Mouse (Mus musculus) embryonic facial prominence, embryonic 11.5 days (tissue): ENCODE measurements at regions not wholly inside any gene's neighbourhood (a gene's known extent, or its start where the extent isn't known, plus 50 kb on each side); places are given as distances from the start of the nearest gene placed in this dataset.
A peak's percentile ranks its signal among the peaks of the same experiment; 100 is the strongest.
"Not testable (repeated sequence)": the region's sequence is repeated elsewhere in the genome, so short reads cannot be mapped to it uniquely, and the experiment has no call there.

Experiments
- ATAC-seq: fragments of 200-750 bp; cut with Nextera tagmentation; replicated peaks from 2 replicates; pipeline ENCODE4 v1.8.0; 2017; ENCODE audit warnings: low read depth; ENCODE audit not compliant: insufficient number of reproducible peaks, low FRiP score, low TSS enrichment
- DNase-seq: peaks from one replicate; pipeline ENCODE4 v3.0.0-alpha.2; 2015; ENCODE audit warnings: low spot score
- H3K27ac ChIP-seq: fragments of 300-500 bp; sonication (generic); replicated peaks from 2 replicates; pipeline ENCODE4 v1.5.1; 2014; ENCODE audit warnings: mild to moderate bottlenecking, low read depth, low read length, control low read depth
- H3K27me3 ChIP-seq: fragments of 300-500 bp; sonication (generic); 2 replicates; pipeline ENCODE4 v1.6.1; 2014; ENCODE audit warnings: mild to moderate bottlenecking, low read length, moderate library complexity, mixed read lengths; ENCODE audit not compliant: control insufficient read depth, insufficient read depth
- H3K36me3 ChIP-seq: fragments of 300-500 bp; sonication (generic); replicated peaks from 2 replicates; pipeline ENCODE4 v1.6.1; 2014; ENCODE audit warnings: low read depth, mild to moderate bottlenecking, low read length, moderate library complexity, mixed read lengths; ENCODE audit not compliant: control insufficient read depth, insufficient read depth
- H3K4me1 ChIP-seq: fragments of 300-500 bp; sonication (generic); 2 replicates; pipeline ENCODE4 v1.6.1; 2014; ENCODE audit warnings: low read length, mixed read lengths; ENCODE audit not compliant: control insufficient read depth, insufficient read depth
- H3K4me2 ChIP-seq: fragments of 300-500 bp; sonication (generic); 2 replicates; pipeline ENCODE4 v1.6.1; 2014; ENCODE audit warnings: low read depth, mild to moderate bottlenecking, control low read depth, low read length, moderate library complexity
- H3K4me3 ChIP-seq: fragments of 300-500 bp; sonication (generic); 2 replicates; pipeline ENCODE4 v1.5.1; 2014; ENCODE audit warnings: low read depth, low read length, control low read depth
- H3K9ac ChIP-seq: fragments of 300-500 bp; sonication (generic); replicated peaks from 2 replicates; pipeline ENCODE4 v1.6.1; 2014; ENCODE audit warnings: mild to moderate bottlenecking, control low read depth, low read length
- H3K9me3 ChIP-seq: fragments of 300-500 bp; sonication (generic); replicated peaks from 2 replicates; pipeline ENCODE4 v1.6.1; 2016; ENCODE audit warnings: mild to moderate bottlenecking, low read length, inconsistent platforms, mixed read lengths; ENCODE audit not compliant: control insufficient read depth
- WGBS: fragments of 180-500 bp; shearing (Covaris S2); extraction: QIAGEN DNeasy Blood & Tissue Kit; methylation state at CpG from one replicate; pipeline ENCODE4 v1.1.7; 2014; 5-methylcytosine and 5-hydroxymethylcytosine counted together

DNA sequence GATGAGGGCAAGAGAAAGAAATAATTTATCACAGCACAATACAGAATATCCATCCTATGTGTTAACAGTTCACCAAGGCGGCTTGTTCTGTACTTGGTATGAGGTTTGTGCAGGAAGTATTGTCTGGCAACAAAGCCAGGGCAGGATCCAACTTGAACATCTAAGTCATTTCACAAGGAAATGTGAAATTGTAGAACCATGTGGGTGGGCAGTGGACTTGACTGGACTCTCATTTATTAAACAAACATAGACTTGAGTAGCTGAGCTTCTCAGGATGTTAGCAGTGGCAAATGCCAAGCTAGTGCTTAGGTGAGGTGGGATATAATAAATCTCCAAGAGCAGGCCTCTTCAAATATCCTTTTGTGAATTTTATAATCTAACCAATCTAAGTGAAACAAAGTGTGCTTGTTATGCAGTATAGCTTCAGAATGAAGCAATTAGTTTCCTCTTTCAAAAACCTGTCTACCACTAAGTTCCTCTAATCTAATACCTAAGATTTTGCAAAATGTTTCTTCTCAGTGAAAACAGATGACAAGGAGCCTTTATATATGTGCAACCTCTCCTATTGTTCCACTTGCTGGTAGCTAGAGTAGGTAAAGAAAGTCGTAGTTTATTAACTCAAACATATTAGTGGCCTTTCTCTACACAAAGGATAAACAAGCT, 694.4 kb downstream of the Crisp4 start:
- no peak overlapping the region for H3K9ac ChIP-seq
- peak; percentile 52 for DNase-seq
- no peaks in the 10 kb centered on the region for H3K4me1 ChIP-seq
- no peak overlapping the region for H3K4me2 ChIP-seq
- no peak for ATAC-seq
- H3K27ac ChIP-seq, result no peak overlapping the region; the same call in 1 of the 2 replicates
- H3K27me3 ChIP-seq, result no peaks in the 10 kb centered on the region
- H3K4me3 ChIP-seq, result no peak overlapping the region
- no peaks in the 10 kb centered on the region for H3K36me3 ChIP-seq
- no peaks in the 10 kb centered on the region for H3K9me3 ChIP-seq
- 49% methylated on average over 2 of the region's 2 CpGs for WGBS

DNA sequence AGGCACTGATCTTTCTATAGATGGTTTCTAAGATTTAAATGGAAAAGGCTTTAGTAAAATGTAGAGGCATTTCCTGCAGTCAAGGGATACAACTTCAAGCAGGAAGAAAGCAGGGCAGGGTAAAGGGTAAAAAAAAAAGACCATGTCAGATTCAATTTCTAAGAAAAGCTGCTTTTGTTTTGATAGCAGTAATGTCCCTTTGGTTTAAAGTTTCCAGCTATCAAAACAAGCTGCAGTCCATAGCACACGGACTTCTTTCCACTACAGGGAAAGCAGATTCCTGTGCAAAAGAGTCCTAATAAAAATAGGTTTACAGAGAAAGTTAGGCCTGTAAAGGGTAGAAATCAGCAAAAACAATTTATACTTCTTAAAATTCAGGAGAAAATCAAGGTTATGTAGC, 695.0 kb downstream of the Crisp4 start:
- no peak overlapping the region for H3K4me3 ChIP-seq
- H3K27me3 ChIP-seq, result no peaks in the 10 kb centered on the region
- ATAC-seq, result no peak
- peak; percentile 67 for DNase-seq
- no peaks in the 10 kb centered on the region for H3K4me1 ChIP-seq
- H3K36me3 ChIP-seq, result no peaks in the 10 kb centered on the region
- H3K27ac ChIP-seq, result no peak overlapping the region
- WGBS, result 3% methylated on average over 1 of the region's 1 CpGs
- no peak overlapping the region for H3K4me2 ChIP-seq
- no peak overlapping the region for H3K9ac ChIP-seq
- no peaks in the 10 kb centered on the region for H3K9me3 ChIP-seq

- no peak for ATAC-seq
- H3K36me3 ChIP-seq, result no peaks in the 10 kb centered on the region
These were observed 695.4 kb downstream of the Crisp4 start for GRCm38 (mm10) chr1:17450295-17450694.

GRCm38 (mm10) chr1:17449291-17449690, 696.4 kb downstream of the Crisp4 start:
- WGBS, result 89% methylated on average over 1 of the region's 1 CpGs
- Histone ChIP-seq H3K9ac (no peak overlapping the region), H3K4me3 (no peak overlapping the region), H3K27me3 (no peaks in the 10 kb centered on the region), H3K36me3 (no peaks in the 10 kb centered on the region), H3K27ac (no peak overlapping the region), H3K9me3 (no peaks in the 10 kb centered on the region), H3K4me1 (no peaks in the 10 kb centered on the region), H3K4me2 (no peak overlapping the region)
- no peak for DNase-seq
- ATAC-seq, result no peak

More at GRCm38 (mm10) chr1:17450295-17450694, 695.4 kb downstream of the Crisp4 start:
- Histone ChIP-seq H3K9ac (no peak overlapping the region), H3K9me3 (no peaks in the 10 kb centered on the region), H3K27me3 (no peaks in the 10 kb centered on the region), H3K4me2 (no peak overlapping the region), H3K4me1 (no peaks in the 10 kb centered on the region), H3K27ac (peak overlapping the region; percentile 52; the same call in 1 of the 2 replicates), H3K4me3 (no peak overlapping the region)
- DNase-seq, result peak; percentile 9

GRCm38 (mm10) chr1:17434064-17434463, 711.6 kb downstream of the Crisp4 start:
- ATAC-seq, H3K4me2 ChIP-seq, H3K9me3 ChIP-seq, H3K4me3 ChIP-seq, H3K9ac ChIP-seq, DNase-seq, H3K36me3 ChIP-seq, H3K4me1 ChIP-seq, H3K27me3 ChIP-seq, H3K27ac ChIP-seq: not testable (repeated sequence)
- WGBS, result 80% methylated on average over 5 of the region's 5 CpGs

DNA sequence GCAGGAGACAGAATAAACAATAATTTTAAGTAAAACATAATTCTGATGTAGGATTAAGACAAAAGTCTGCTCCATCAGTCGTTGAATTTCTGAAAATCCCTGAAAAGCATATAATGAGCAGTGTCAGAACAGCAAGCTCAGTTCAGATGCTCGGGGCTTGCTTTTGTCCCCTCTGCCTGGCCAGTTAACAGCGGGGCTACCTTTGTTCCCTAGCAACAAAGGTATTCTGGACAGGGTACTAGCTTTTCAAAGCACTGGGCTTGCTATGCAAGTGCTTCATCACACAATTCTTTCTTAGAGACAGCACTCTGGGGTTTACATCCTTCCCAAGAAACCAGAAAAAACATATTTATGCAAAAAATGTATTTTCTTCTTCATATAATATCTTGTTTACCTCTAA, 729.7 kb downstream of the Crisp4 start:
- DNase-seq (no peak), ATAC-seq (no peak)
- Histone ChIP-seq H3K27ac (no peak overlapping the region), H3K27me3 (no peaks in the 10 kb centered on the region), H3K36me3 (no peaks in the 10 kb centered on the region), H3K4me3 (no peak overlapping the region), H3K4me2 (no peak overlapping the region), H3K4me1 (no peaks in the 10 kb centered on the region), H3K9me3 (no peaks in the 10 kb centered on the region), H3K9ac (no peak overlapping the region)
- 39% methylated on average over 3 of the region's 3 CpGs for WGBS

DNA sequence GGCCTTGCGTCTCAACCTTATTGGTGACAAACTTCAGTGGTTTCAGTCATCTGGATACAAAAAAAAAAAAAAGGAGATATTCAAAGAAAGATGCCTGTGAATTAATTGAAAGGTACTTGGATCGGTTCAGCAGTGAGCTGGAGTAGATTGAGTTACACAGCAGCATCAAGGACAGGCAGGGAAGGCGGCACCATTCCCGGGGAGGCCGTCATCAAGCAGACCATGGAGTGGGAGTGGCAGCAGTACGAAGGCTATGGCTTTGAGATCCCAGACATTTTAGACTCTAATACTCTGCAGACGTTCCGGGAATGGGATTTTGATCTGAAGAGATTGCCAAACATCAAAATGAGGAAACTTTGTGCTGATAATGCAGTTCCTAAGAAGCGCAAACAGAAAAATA, 750.8 kb downstream of the Crisp4 start:
- no peak overlapping the region for H3K4me3 ChIP-seq
- no peaks in the 10 kb centered on the region for H3K27me3 ChIP-seq
- no peak for ATAC-seq
- no peak overlapping the region for H3K9ac ChIP-seq
- no peaks in the 10 kb centered on the region for H3K4me1 ChIP-seq
- H3K4me2 ChIP-seq, result no peak overlapping the region
- no peaks in the 10 kb centered on the region for H3K36me3 ChIP-seq
- H3K27ac ChIP-seq, result no peak overlapping the region
- WGBS, result 74% methylated on average over 9 of the region's 9 CpGs
- no peaks in the 10 kb centered on the region for H3K9me3 ChIP-seq
- no peak for DNase-seq

- Histone ChIP-seq H3K4me3 (no peak overlapping the region), H3K4me2 (no peak overlapping the region), H3K27me3 (no peaks in the 10 kb centered on the region), H3K9me3 (no peaks in the 10 kb centered on the region), H3K36me3 (no peaks in the 10 kb centered on the region), H3K9ac (no peak overlapping the region), H3K27ac (no peak overlapping the region), H3K4me1 (no peaks in the 10 kb centered on the region)
- no peak for ATAC-seq
- WGBS, result 86% methylated on average over 2 of the region's 2 CpGs
- DNase-seq, result no peak
These were observed 753.4 kb downstream of the Crisp4 start for GRCm38 (mm10) chr1:17392114-17392819.
